24 mouse cellular contexts compared by ENCODE assay signal in genomic region chr2:88525720-88526119, GRCm38 (mm10). TPM values are rescaled to one million over a fixed set of nuclear protein-coding genes. Genes with fewer than 3 reads are reported as not detected.
"Had no signal": no experiment of that assay in that cellular context is flagged by ENCODE, and none has a peak within 500 bp of the region (broad histone marks: within the 10 kb centered on the region; RNA-seq: fewer than 3 reads in every experiment).

No protein-coding gene starts in this region.

- H3K4me2 ChIP-seq: neural tube, embryonic 13.5 days; neural tube, embryonic 15.5 days; stomach, embryonic 15.5 days had no signal

- H3K27ac ChIP-seq: neural tube, embryonic 13.5 days; neural tube, embryonic 15.5 days; stomach, embryonic 15.5 days; stomach, postnatal 0 days had no signal

- H3K36me3 ChIP-seq: neural tube, embryonic 13.5 days; neural tube, embryonic 15.5 days; stomach, embryonic 15.5 days had no signal

- DNase-seq: retina, postnatal 1 day; right cerebral cortex, adult 18-20 months; right cerebral cortex, postnatal 14 days; right cerebral cortex, postnatal 25 days; right cerebral cortex, postnatal 4 days; spleen, adult 18-20 months; thymus, adult 18-20 months; thymus, adult 2 months; thymus, postnatal 14 days; thymus, postnatal 25 days; thymus, postnatal 36 days; thymus, postnatal 4 days had no signal

- H3K4me1 ChIP-seq: neural tube, embryonic 13.5 days; neural tube, embryonic 15.5 days; stomach, embryonic 15.5 days had no signal

- H3K4me3 ChIP-seq: neural tube, embryonic 13.5 days; neural tube, embryonic 15.5 days; stomach, embryonic 15.5 days had no signal

- H3K27me3 ChIP-seq: neural tube, embryonic 13.5 days; neural tube, embryonic 15.5 days; stomach, embryonic 15.5 days had no signal

- H3K9me3 ChIP-seq: neural tube, embryonic 13.5 days; neural tube, embryonic 15.5 days; stomach, embryonic 15.5 days had no signal

- H3K9ac ChIP-seq: neural tube, embryonic 13.5 days; neural tube, embryonic 15.5 days; stomach, embryonic 15.5 days had no signal

RNA-seq across cellular contexts. Expression of gene Olfr1186, which starts 7.4 kb away (rescaled TPM):
- polyA plus RNA-seq: neural tube, embryonic 13.5 days; neural tube, embryonic 14.5 days; neural tube, embryonic 15.5 days; small intestine, adult 2 months; spleen, adult 2 months; stomach, embryonic 14.5 days; stomach, embryonic 15.5 days; stomach, embryonic 16.5 days; stomach, postnatal 0 days; testis, adult 2 months; thymus, adult 2 months; thymus, postnatal 0 days; urinary bladder, adult 2 months had no signal

RNA-seq across cellular contexts. Expression of gene Olfr1188, which starts 31.0 kb away (rescaled TPM):
- polyA plus RNA-seq: neural tube, embryonic 13.5 days; neural tube, embryonic 14.5 days; neural tube, embryonic 15.5 days; small intestine, adult 2 months; spleen, adult 2 months; stomach, embryonic 14.5 days; stomach, embryonic 15.5 days; stomach, embryonic 16.5 days; stomach, postnatal 0 days; testis, adult 2 months; thymus, adult 2 months; thymus, postnatal 0 days; urinary bladder, adult 2 months had no signal

RNA-seq across cellular contexts. Expression of gene Olfr1185-ps1, which starts 32.6 kb away (rescaled TPM):
- polyA plus RNA-seq: neural tube, embryonic 13.5 days; neural tube, embryonic 14.5 days; neural tube, embryonic 15.5 days; small intestine, adult 2 months; spleen, adult 2 months; stomach, embryonic 14.5 days; stomach, embryonic 15.5 days; stomach, embryonic 16.5 days; stomach, postnatal 0 days; testis, adult 2 months; thymus, adult 2 months; thymus, postnatal 0 days; urinary bladder, adult 2 months had no signal

RNA-seq across cellular contexts. Expression of gene Olfr1184, which starts 42.3 kb away (rescaled TPM):
- polyA plus RNA-seq: neural tube, embryonic 13.5 days; neural tube, embryonic 14.5 days; neural tube, embryonic 15.5 days; small intestine, adult 2 months; spleen, adult 2 months; stomach, embryonic 14.5 days; stomach, embryonic 15.5 days; stomach, embryonic 16.5 days; stomach, postnatal 0 days; testis, adult 2 months; thymus, adult 2 months; thymus, postnatal 0 days; urinary bladder, adult 2 months had no signal
